Mouse (Mus musculus) brain, embryonic 14.5 days (tissue): Measurements from ENCODE around the gene Gm13030. TPM values are rescaled to one million over a fixed set of nuclear protein-coding genes. Genes with fewer than 3 reads are reported as not detected.
"Not testable (repeated sequence)": the region's sequence is repeated elsewhere in the genome, so short reads cannot be mapped to it uniquely, and the experiment has no call there.

Experiments used
- DNase-seq: peaks from one replicate; pipeline ENCODE4 v3.0.0-alpha.2; 2011; ENCODE audit warnings: low read depth
- CTCF ChIP-seq: fragments of 200-500 bp; IDR thresholded peaks from 2 replicates; pipeline ENCODE4 v1.5.1; 2012; ENCODE audit warnings: inconsistent platforms, mild to moderate bottlenecking, moderate library complexity, borderline replicate concordance; ENCODE audit not compliant: insufficient read depth, insufficient read length; ENCODE audit errors: extremely low read depth
- POLR2A ChIP-seq: fragments of 200-500 bp; IDR thresholded peaks from 2 replicates; pipeline ENCODE4 v1.6.1; 2012; ENCODE audit warnings: mild to moderate bottlenecking, inconsistent platforms, borderline replicate concordance; ENCODE audit not compliant: poor library complexity, insufficient read depth, insufficient read length, severe bottlenecking; ENCODE audit errors: extremely low read depth
- polyA plus RNA-seq: library from polyadenylated mRNA; depleted of rRNA; stranded (reverse); fragments of >200 nt; gene quantifications from 2 replicates; pipeline ENCODE4 v1.2.3, GENCODE M21; 2012

Gene Gm13030
- polyA plus RNA-seq, 1 experiment: not detected

DNA sequence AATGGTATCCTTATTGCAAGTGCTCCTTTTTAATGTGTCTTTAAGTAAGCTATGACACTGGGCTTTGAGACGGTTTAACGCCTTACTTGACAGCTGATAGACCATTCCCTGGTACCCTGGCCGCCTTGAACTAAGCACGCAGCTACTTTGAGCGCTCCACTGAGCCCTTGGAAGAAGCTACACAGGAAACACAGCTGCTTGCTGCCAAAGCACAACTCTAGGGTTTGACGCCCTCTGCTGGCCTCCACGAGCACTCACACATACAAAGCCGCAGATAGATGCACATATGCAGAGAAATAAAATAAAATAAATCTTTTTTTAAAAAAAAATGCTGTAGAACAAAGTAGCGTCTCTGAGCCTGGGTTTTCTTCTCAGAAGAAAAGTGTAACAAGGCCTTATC lies 14.5 kb downstream of the Gm13030 start:
- peak; percentile 88 for DNase-seq
- peak; percentile 68 for TF ChIP-seq CTCF
- TF ChIP-seq POLR2A: no peak

DNA sequence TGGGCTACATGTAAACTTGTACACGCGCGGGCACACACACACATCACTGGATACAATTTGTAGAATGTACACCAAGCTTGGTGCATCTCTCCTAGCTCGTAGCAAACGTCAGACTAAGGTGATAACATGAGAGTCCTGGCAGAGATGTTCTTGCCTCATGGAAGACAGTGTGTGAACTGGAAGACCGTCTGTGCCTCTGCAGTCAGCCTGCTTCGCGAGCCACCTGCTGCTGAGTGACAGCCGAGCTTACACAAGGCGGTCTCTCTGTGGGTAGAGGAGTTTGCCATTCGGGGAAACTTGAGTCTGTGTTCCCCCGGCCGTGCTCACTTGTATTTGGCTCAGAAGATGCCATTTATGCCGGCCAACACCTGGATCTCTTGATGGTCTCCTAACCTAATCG lies 15.3 kb downstream of the Gm13030 start:
- TF ChIP-seq CTCF: no peak
- no peak for TF ChIP-seq POLR2A
- peak; percentile 67 for DNase-seq

DNA sequence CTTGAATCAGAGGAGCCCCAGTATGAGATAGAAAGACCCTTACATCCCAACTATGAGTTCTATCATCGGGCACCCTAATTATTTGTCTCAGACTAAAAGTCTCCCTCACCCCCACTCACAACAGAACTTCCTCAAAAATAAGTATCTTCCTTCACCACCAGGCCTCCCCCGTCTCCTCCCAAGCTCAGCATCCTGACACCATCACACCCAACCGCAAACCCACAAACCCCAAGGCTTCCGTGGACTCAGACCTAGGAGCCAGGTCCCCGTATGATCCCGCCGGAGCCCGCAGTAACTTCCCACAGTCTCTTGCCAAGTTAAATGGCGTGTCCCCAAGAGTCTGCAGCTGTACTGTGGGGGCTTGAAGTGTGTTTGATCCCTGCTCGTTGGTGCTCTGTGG lies 16.2 kb downstream of the Gm13030 start:
- DNase-seq: no peak
- TF ChIP-seq POLR2A: no peak
- TF ChIP-seq CTCF: no peak

DNA sequence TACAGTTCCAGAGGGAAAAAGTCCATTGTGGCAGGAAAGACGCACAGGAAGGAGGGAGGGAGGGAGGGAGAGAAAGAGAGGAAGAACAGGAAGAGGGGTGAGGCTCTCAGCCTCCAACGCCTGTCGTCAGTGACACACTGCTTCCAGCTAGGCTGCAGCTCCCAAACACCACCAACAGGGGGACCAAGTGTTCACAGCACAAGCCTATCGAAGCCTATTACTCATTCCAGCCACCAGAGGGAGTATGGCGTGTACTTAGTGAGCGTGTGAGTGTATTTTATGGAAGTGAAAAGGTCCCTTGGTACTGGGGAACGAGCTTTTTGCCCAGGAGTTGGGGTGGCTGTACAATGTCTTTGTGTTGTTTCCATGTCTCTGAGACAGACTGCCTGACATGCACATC lies 17.3 kb downstream of the Gm13030 start:
- TF ChIP-seq POLR2A (no peak), CTCF (peak; percentile 91)

DNA sequence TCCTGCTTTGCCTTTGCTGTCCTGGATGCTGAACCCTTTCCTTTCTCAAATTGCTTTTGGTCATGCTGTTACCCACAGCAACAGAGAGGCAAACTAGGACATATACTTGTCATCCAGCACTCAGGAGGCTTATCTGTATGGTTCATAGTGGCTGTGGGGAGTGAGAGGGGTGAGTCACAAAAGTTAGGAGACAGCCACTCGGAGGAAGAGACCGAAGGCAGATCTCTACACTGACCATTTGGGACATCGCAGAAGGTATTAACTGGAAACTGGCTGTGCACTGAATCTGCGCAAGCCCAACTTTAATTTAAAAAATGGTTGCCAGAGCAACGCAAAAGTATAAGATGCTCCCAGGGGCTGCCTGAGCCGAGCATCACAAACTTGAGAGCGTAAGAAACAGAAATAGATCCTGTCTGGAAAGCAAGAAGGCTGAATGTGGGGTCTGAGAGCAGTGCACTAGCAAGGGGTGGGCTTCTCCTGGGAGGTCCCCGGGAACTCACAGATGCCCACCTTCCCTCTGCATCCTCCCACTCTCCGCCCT lies 18.6 kb downstream of the Gm13030 start:
- TF ChIP-seq POLR2A (no peak), CTCF (no peak)
- no peak for DNase-seq

More for the DNA sequence above, 17.3 kb downstream of the Gm13030 start:
- peak; percentile 86 for DNase-seq

DNA sequence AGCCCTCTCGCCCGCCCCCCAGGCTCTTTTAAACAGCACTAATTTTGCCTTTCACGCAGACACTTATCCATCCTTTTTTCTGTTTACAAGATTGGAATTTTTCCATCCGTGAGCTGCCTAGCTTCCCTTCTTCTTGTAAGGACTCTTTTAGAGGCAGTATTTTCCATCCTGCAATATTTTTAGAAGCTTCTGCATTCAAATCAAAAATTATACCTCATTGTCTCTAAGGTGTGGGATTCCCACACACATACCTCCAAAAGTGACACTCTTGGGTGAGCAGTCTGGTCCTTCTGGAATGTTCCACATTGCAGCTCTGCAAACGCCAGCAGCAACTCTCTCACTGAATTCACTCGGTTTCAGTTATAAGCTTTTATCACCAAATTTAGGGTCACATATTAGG lies 20.8 kb downstream of the Gm13030 start:
- DNase-seq: no peak
- TF ChIP-seq CTCF (no peak), POLR2A (no peak)

DNA sequence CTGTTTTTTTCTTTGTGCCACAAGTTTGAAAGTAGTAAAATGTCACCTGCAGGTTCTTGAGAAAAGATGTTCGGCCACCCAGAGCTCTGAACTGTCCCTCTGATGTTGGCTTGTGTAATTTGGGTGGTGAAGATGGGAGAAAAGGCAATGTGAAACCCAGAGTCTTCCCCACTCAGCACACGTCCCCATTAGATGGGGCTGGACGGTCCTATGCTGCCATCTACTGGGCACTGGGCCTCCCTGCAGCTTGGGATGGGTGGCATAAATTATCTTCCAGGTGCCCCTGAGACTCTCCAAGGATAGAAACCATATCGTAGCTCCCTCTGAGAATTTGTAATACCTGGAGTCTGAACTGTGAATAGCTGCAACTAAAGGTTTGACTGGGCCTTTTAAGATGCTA lies 22.3 kb downstream of the Gm13030 start:
- peak; percentile 99 for TF ChIP-seq CTCF
- TF ChIP-seq POLR2A: no peak

DNA sequence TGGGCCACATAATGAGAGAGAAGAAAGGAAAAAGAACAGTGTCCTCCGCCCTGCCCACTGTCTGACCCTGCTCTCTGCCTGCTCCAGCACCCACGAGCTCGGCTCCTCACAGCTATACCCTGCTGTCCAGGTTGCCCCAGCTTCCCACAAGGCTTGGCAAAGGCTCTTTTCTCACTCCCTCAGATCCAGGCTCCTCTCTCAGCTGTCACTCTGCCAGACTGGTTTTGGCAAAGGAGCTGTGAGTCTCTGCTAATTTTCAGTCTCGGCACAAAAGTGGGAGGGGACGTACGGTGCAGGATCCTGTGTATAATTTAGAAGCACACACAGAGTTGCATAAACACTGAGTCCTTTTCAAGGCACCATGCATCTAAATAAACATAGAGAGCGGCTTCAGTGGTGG lies 32.4 kb downstream of the Gm13030 start:
- peak; percentile 93 for DNase-seq
- TF ChIP-seq POLR2A: no peak
- no peak for TF ChIP-seq CTCF

More for the DNA sequence above, 22.3 kb downstream of the Gm13030 start:
- peak; percentile 81 for DNase-seq

DNA sequence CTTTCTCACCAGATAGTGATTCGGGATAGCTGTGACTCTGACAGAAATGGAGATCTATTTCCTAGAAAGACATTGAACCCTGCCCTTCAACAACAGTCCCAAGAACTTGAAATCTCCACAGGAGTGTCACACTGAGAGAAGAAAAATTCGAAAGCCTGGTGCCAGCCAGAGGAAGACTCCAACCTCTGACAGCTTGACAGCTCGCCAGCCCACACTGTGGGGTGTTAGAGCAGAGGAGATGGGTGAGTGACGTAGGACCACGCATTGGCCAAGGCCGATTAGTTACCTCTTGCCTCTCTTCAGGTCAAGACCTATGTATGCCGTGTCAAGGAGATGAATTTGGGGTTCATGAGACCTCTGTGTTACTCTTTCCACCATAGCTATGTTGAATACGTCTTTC lies 33.0 kb downstream of the Gm13030 start:
- TF ChIP-seq CTCF (no peak), POLR2A (no peak)
- no peak for DNase-seq

DNA sequence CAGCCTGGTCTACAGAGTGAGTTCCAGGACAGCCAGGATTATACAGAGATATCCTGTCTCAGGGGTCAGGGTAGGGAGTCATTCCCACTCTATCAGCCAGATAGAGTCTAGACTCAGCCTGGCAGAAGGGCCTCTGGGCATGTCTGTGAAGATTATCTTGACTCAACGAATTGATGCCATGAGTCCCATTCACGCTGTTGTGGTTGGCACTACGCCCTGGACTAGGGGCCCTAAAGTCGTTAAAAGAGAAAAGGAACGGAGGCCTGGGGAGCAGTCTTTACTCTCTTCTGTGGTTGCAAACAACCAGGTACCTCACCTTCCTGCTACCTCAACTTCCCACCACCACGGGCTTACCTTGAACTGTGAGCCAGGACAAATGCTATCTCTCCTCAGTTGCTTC lies 34.0 kb downstream of the Gm13030 start:
- no peak for DNase-seq
- no peak for TF ChIP-seq CTCF
- no peak for TF ChIP-seq POLR2A

DNA sequence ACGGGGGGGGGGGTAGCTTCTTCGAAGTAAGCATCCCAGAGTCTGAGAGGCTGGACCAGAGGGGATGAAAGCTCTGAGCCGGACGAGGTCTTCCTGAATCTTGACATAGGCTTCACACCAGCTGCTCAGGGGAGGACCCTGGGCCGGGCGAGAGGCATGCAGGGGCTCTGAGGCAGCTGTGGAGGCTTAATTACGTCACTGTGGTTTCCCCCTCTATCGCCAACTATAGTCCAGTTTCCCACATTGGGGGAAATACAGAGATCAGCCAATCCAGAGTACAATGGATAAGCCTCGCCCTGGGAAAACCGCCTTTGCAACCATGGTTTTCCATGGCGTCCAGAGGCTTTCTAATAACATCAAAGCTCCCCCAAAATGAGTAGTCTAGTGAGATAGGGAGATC lies 46.6 kb downstream of the Gm13030 start:
- peak; percentile 6 for DNase-seq
- TF ChIP-seq CTCF (no peak), POLR2A (no peak)

DNA sequence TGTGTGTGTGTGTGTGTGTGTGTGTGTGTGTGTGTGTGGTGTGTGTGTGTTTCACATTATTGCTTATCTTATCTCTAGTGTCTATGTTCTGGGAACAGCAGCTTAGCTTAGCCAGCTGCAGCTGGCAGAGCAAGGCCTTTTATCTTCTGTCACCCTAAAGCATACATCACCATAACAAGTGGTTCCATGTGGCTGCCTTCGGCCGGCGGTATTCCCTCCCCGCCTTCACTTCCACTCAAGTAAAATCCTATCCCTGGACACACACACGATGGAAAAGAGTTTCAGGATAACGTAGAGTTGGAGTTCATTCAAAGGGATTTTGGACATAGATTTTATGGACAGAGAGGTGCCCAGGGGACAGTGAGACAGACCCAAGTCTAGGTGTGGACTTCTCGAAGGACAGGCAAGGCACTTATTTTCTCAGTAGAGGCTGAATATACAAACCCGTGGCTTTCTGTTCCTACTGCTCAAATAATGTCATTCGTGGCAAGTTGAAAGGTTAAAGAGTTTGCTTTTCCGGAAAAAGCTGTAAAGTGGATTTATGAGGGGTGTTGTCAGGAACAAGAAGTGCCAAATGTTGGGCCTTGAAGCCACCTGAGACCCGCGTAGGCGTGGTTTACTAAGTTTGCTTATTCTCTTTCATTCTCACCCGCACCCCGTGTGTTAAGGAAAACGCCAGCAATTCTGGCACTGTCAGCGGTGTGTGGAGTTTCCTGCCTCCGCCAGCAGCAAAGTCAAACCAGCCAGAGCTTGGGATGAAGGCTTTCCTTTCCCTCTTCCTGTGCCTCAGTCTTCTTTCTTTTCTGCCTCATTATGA lies 47.8 kb downstream of the Gm13030 start:
- TF ChIP-seq CTCF (no peak), POLR2A (no peak)
- DNase-seq: peak; percentile 25

DNA sequence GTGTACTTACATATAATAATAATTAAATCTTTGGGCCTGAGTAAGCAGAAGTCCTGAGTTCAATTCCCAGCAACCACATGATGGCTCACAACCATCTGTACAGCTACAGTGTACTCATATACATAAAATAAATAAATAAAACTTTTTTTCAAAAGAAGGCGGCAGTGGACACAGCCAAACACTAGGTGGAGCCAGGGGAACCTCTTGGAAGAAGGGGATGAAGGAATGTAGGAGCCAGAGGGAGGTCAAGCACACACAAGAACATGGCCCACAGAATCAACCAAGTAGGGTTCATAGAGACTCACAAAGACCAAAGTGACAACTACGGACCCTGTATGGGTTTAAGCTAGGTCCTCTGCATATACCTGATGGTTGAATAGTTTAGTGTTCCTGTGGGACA lies 49.1 kb downstream of the Gm13030 start:
- DNase-seq: peak; percentile 19
- TF ChIP-seq CTCF: peak; percentile 19; the same call in 1 of the 2 replicates
- TF ChIP-seq POLR2A: no peak

DNA sequence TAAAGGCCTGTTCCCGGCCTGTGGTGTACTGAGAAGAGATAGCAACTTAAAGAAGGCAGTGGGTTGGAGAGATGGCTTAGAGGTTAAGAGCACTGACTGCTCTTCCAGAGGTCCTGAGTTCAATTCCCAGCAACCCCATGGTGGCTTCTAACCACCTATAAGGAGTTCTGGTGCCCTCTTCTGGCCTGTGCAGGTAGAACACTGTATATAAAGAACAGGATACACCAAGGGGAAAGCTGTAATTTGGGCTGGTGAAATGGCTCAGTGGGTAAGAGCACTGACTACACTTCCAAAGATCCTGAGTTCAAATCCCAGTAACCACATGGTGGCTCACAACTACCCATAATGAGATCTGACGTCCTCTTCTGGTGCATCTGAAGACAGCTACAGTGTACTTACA lies 49.6 kb downstream of the Gm13030 start:
- DNase-seq: not testable (repeated sequence)
